Mouse (Mus musculus) forebrain, embryonic 12.5 days (tissue): ENCODE measurements at regions not wholly inside any gene's neighbourhood (a gene's known extent, or its start where the extent isn't known, plus 50 kb on each side); places are given as distances from the start of the nearest gene placed in this dataset.

Source experiments
- ATAC-seq: fragments of 200-750 bp; cut with Nextera tagmentation; 2 replicates; pipeline ENCODE4 v1.8.0; 2017; ENCODE audit warnings: moderate TSS enrichment; ENCODE audit not compliant: low FRiP score
- H3K27ac ChIP-seq: fragments of 300-500 bp; sonication (generic); 2 replicates; pipeline ENCODE4 v1.5.1; 2016; ENCODE audit warnings: mild to moderate bottlenecking
- H3K27me3 ChIP-seq: fragments of 300-500 bp; sonication (generic); 2 replicates; pipeline ENCODE4 v1.6.1; 2016; ENCODE audit warnings: mild to moderate bottlenecking
- H3K36me3 ChIP-seq: fragments of 300-500 bp; sonication (generic); replicated peaks from 2 replicates; pipeline ENCODE4 v1.6.1; 2016; ENCODE audit warnings: mild to moderate bottlenecking
- H3K4me1 ChIP-seq: fragments of 300-500 bp; sonication (generic); 2 replicates; pipeline ENCODE4 v1.6.1; 2016
- H3K4me2 ChIP-seq: fragments of 300-500 bp; sonication (generic); 2 replicates; pipeline ENCODE4 v1.6.1; 2016; ENCODE audit warnings: mild to moderate bottlenecking, moderate library complexity
- H3K4me3 ChIP-seq: fragments of 300-500 bp; sonication (generic); replicated peaks from 2 replicates; pipeline ENCODE4 v1.5.1; 2016; ENCODE audit warnings: mild to moderate bottlenecking
- H3K9ac ChIP-seq: fragments of 300-500 bp; sonication (generic); 2 replicates; pipeline ENCODE4 v1.6.1; 2016; ENCODE audit warnings: mild to moderate bottlenecking
- H3K9me3 ChIP-seq: fragments of 300-500 bp; sonication (generic); 2 replicates; pipeline ENCODE4 v1.6.1; 2016
- WGBS: fragments of 180-500 bp; shearing (Covaris S2); methylation state at CpG from one replicate; pipeline ENCODE4 v1.1.7; 2016; 5-methylcytosine and 5-hydroxymethylcytosine counted together

- Histone ChIP-seq H3K4me1 (peaks cover 11% of the 10 kb centered on the region), H3K36me3 (no peaks in the 10 kb centered on the region), H3K9me3 (no peaks in the 10 kb centered on the region), H3K27me3 (no peaks in the 10 kb centered on the region), H3K9ac (no peak overlapping the region), H3K27ac (no peak overlapping the region), H3K4me2 (no peak overlapping the region), H3K4me3 (no peak overlapping the region)
- 96% methylated on average over 20 of the region's 20 CpGs for WGBS
- no peak for ATAC-seq
Measured at GRCm38 (mm10) chr1:63365126-63365525, 80.6 kb upstream of the Adam23 start.

DNA sequence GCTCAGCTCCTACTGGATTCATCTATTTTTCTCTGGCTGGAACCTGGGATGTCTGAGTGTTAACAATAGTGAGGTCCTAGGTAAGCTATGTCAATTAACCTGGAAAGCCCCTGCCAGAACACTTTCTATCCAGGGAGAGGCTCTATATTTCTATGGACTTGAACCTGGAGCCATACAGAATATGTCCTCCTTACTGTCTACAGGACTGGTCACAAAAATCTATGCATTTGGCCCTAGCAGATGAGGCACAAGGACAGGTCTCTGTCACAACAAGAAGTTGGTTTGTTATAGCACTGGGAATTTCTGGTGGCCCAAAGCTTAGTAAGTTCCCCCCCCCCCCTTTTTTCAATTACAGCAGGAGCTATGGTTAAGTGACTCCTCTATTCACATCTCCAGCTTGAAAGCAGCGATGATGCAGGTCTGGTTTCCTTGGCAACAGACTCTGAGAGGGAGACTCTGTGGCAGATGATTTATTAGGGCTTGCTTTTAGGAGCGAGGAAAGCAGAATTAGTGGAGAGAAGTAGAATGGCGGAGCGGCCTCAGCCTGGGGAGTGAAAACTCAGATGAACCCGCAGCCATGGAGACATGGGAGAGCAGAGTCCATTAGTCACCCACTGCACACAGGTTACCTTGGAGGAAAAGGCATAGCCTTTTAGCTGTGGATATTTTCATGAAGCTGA is 77.9 kb upstream of the Adam23 start:
- Histone ChIP-seq H3K27ac (peak overlapping the region; percentile 70), H3K27me3 (no peaks in the 10 kb centered on the region), H3K4me1 (peaks cover 11% of the 10 kb centered on the region), H3K9ac (no peak overlapping the region), H3K36me3 (no peaks in the 10 kb centered on the region), H3K9me3 (no peaks in the 10 kb centered on the region), H3K4me2 (no peak overlapping the region), H3K4me3 (no peak overlapping the region)
- ATAC-seq = peak; percentile 78
- 28% methylated on average over 5 of the region's 5 CpGs for WGBS

GRCm38 (mm10) chr1:63368921-63369320 is 76.8 kb upstream of the Adam23 start:
- H3K4me2 ChIP-seq = no peak overlapping the region

GRCm38 (mm10) chr1:63369561-63369960 is 76.1 kb upstream of the Adam23 start:
- no peak overlapping the region for H3K4me2 ChIP-seq
- no peaks in the 10 kb centered on the region for H3K9me3 ChIP-seq
- no peaks in the 10 kb centered on the region for H3K27me3 ChIP-seq
- ATAC-seq = no peak
- H3K36me3 ChIP-seq = no peaks in the 10 kb centered on the region
- peaks cover 11% of the 10 kb centered on the region for H3K4me1 ChIP-seq
- H3K27ac ChIP-seq = no peak overlapping the region
- H3K9ac ChIP-seq = no peak overlapping the region
- no peak overlapping the region for H3K4me3 ChIP-seq

More at GRCm38 (mm10) chr1:63368921-63369320, 76.8 kb upstream of the Adam23 start:
- no peaks in the 10 kb centered on the region for H3K36me3 ChIP-seq
- H3K4me1 ChIP-seq = peaks cover 11% of the 10 kb centered on the region
- no peak overlapping the region for H3K4me3 ChIP-seq
- WGBS = 71% methylated on average over 3 of the region's 3 CpGs
- no peak; the same call in 1 of the 2 replicates for ATAC-seq
- H3K9ac ChIP-seq = no peak overlapping the region
- H3K27me3 ChIP-seq = no peaks in the 10 kb centered on the region
- no peaks in the 10 kb centered on the region for H3K9me3 ChIP-seq
- H3K27ac ChIP-seq = no peak overlapping the region

- 90% methylated on average over 3 of the region's 3 CpGs for WGBS
Measured at GRCm38 (mm10) chr1:63383110-63383509, 62.6 kb upstream of the Adam23 start.

GRCm38 (mm10) chr1:63385116-63385515 is 60.6 kb upstream of the Adam23 start:
- H3K27me3 ChIP-seq = no peaks in the 10 kb centered on the region
- no peak overlapping the region for H3K4me3 ChIP-seq
- no peaks in the 10 kb centered on the region for H3K9me3 ChIP-seq
- peaks cover 8% of the 10 kb centered on the region for H3K4me1 ChIP-seq
- WGBS = 79% methylated on average over 2 of the region's 2 CpGs
- H3K36me3 ChIP-seq = no peaks in the 10 kb centered on the region
- ATAC-seq = no peak
- H3K27ac ChIP-seq = no peak overlapping the region
- no peak overlapping the region for H3K4me2 ChIP-seq
- H3K9ac ChIP-seq = no peak overlapping the region

More at GRCm38 (mm10) chr1:63383110-63383509, 62.6 kb upstream of the Adam23 start:
- no peak overlapping the region for H3K4me3 ChIP-seq
- H3K9ac ChIP-seq = no peak overlapping the region
- ATAC-seq = no peak
- no peak overlapping the region for H3K4me2 ChIP-seq
- H3K4me1 ChIP-seq = peaks cover 3% of the 10 kb centered on the region; the same call in 1 of the 2 replicates
- H3K9me3 ChIP-seq = no peaks in the 10 kb centered on the region
- H3K27me3 ChIP-seq = no peaks in the 10 kb centered on the region
- H3K27ac ChIP-seq = no peak overlapping the region
- H3K36me3 ChIP-seq = no peaks in the 10 kb centered on the region

DNA sequence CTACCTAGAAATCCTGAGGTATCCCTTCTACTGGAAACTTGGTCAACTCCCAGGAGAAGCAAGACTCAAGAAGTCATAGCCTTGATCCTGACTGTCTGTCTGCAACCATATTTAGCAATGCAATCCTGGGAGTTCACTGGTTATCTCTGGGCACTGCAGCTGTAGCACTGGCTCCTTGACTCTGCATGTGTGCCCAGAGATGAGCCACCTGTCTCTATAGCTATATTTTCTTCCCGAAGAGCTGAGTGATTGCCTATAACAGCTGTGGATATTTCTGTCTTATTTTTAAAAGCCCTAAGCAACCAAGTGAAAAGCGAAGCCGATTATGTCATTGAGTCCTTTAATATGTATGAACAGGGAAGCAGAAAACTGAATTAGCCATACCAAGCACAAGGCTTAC is 50.3 kb upstream of the Adam23 start:
- no peak overlapping the region for H3K4me2 ChIP-seq
- no peaks in the 10 kb centered on the region for H3K27me3 ChIP-seq
- no peaks in the 10 kb centered on the region for H3K4me1 ChIP-seq
- ATAC-seq = no peak
- H3K9me3 ChIP-seq = no peaks in the 10 kb centered on the region
- no peaks in the 10 kb centered on the region for H3K36me3 ChIP-seq
- no peak overlapping the region for H3K27ac ChIP-seq
- H3K9ac ChIP-seq = no peak overlapping the region
- H3K4me3 ChIP-seq = no peak overlapping the region
- 90% methylated on average over 3 of the region's 3 CpGs for WGBS
